Mouse (Mus musculus) stomach, embryonic 14.5 days (tissue): ENCODE results near the gene Inca1. TPM values are rescaled to one million over a fixed set of nuclear protein-coding genes. Genes with fewer than 3 reads are reported as not detected.

Experiments used
- ATAC-seq: fragments of 200-750 bp; cut with Nextera tagmentation; 2 replicates; pipeline ENCODE4 v1.8.0; 2017; ENCODE audit warnings: low read depth, moderate TSS enrichment; ENCODE audit not compliant: insufficient number of reproducible peaks, insufficient read depth, low FRiP score
- H3K27ac ChIP-seq: fragments of 300-500 bp; sonication (generic); 2 replicates; pipeline ENCODE4 v1.5.1; 2014; ENCODE audit warnings: mild to moderate bottlenecking, low read length, moderate library complexity, mixed read lengths
- H3K27me3 ChIP-seq: fragments of 300-500 bp; sonication (generic); 2 replicates; pipeline ENCODE4 v1.6.1; 2014; ENCODE audit warnings: low read length, control low read depth, mixed read lengths; ENCODE audit not compliant: control insufficient read depth, insufficient read depth
- H3K36me3 ChIP-seq: fragments of 300-500 bp; sonication (generic); 2 replicates; pipeline ENCODE4 v1.6.1; 2014; ENCODE audit warnings: mild to moderate bottlenecking, control low read depth, low read length, moderate library complexity, mixed read lengths; ENCODE audit not compliant: control insufficient read depth, insufficient read depth
- H3K4me1 ChIP-seq: fragments of 300-500 bp; sonication (generic); 2 replicates; pipeline ENCODE4 v1.6.1; 2014; ENCODE audit warnings: low read length, control low read depth, mixed read lengths; ENCODE audit not compliant: control insufficient read depth, insufficient read depth
- H3K4me2 ChIP-seq: fragments of 300-500 bp; sonication (generic); replicated peaks from 2 replicates; pipeline ENCODE4 v1.6.1; 2014; ENCODE audit warnings: low read depth, low read length, control low read depth
- H3K4me3 ChIP-seq: fragments of 300-500 bp; sonication (generic); 2 replicates; pipeline ENCODE4 v1.5.1; 2014; ENCODE audit warnings: low read depth, low read length, control low read depth
- H3K9ac ChIP-seq: fragments of 300-500 bp; sonication (generic); replicated peaks from 2 replicates; pipeline ENCODE4 v1.6.1; 2014; ENCODE audit warnings: low read depth, mild to moderate bottlenecking, control low read depth, low read length, moderate library complexity, mixed read lengths
- H3K9me3 ChIP-seq: fragments of 300-500 bp; sonication (generic); 2 replicates; pipeline ENCODE4 v1.6.1; 2016; ENCODE audit warnings: low read depth, low read length, control low read depth; ENCODE audit not compliant: control insufficient read depth
- WGBS: fragments of 180-500 bp; shearing (Covaris S2); extraction: QIAGEN DNeasy Blood & Tissue Kit; methylation state at CpG from one replicate; pipeline ENCODE4 v1.1.7; 2014; 5-methylcytosine and 5-hydroxymethylcytosine counted together
- polyA plus RNA-seq: library from polyadenylated mRNA; unstranded; fragments of >200 nt; fragmentation: Nextera tagmentation; extraction: Ambion mirVana; gene quantifications from 2 replicates; pipeline ENCODE4 v1.2.1, GENCODE M21; 2014

Inca1 gene
- polyA plus RNA-seq, 1 experiment from 2014 or later: 1.0 TPM

DNA sequence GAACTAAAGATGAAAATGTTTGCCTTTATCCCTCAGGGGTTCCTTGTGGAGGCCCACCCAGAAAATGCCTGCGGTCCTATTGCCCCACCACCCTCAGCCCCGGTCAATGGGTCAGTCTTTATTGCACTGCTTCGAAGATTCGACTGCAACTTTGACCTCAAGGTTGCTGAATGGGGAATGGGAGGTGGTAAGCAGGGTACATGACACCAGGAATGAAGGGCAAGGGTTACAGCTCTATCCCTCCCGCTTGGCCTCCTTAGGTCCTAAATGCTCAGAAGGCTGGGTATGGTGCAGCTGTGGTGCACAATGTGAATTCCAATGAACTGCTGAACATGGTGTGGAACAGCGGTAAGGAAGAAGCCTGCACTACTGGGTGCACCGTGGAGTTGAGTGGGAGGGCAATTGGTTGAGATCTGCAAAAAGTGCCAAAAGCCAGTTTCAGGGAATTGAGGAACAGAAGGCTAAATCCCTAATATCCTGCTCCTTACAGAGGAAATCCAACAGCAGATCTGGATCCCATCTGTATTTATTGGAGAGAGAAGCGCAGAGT lies 50.7 kb downstream of the Inca1 start:
- H3K27me3 ChIP-seq: no peaks in the 10 kb centered on the region
- no peak overlapping the region; the same call in 1 of the 2 replicates for H3K4me3 ChIP-seq
- H3K4me2 ChIP-seq: no peak overlapping the region
- peaks cover 38% of the 10 kb centered on the region for H3K4me1 ChIP-seq
- H3K9me3 ChIP-seq: no peaks in the 10 kb centered on the region
- 83% methylated on average over 8 of the region's 8 CpGs for whole genome bisulfite sequencing
- H3K27ac ChIP-seq: peak overlapping the region; percentile 45; the same call in 1 of the 2 replicates
- no peak for ATAC-seq
- H3K9ac ChIP-seq: no peak overlapping the region
- peaks cover 51% of the 10 kb centered on the region for H3K36me3 ChIP-seq

DNA sequence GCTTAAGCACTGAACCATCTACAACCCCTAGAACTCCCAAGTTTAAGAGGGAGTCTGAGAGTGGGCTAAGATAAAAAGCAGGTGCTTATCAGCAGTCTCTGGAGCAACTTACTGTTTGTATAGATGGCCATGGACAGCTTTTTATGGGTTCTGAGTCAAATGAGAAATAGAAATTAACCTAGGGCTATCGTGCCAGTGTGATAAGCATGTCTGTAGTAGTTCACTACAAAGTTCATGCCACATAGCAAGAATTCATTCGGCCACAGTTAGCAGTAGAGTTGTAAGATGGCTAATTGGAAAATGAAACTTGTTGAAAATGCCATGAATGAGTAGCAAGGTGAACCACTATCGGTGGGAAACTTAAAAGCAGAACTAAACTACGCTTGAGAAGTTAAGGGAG lies 51.4 kb downstream of the Inca1 start:
- peaks cover 38% of the 10 kb centered on the region for H3K4me1 ChIP-seq
- 81% methylated on average over 4 of the region's 4 CpGs for WGBS
- ATAC-seq: no peak

DNA sequence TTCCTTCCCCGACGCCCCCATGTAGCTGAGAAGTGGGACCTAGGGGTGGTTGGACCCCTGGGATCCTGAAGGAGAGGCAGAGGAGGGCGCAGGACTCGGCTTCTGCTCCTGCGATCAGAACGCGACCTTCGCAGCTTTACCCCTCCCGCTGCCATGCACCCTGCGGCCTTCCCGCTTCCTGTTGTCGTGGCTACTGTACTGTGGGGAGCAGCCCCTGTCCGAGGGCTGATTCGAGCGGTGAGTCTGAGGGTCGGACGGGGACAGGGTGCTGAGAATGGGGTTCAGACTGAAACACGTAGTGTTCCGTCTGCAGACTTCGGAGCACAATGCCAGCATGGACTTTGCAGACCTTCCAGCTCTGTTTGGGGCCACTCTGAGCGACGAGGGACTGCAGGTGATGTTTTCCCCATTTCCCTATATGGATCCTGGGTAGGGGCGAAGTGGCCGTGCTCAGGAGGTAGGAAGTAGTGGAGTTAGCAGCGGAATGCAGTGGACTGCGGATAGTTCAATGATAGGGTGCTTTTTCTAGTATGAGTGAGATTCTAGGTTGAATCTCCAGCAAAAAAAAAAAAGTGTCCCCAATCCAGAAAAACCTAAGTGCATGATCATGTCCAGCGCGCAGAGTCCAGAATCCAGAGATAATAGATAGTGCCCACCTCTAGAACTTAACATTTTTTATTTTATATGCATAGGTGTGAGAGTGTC lies 52.1 kb downstream of the Inca1 start:
- peak overlapping the region; percentile 90 for H3K4me2 ChIP-seq
- ATAC-seq: no peak
- WGBS: 2% methylated on average over 28 of the region's 28 CpGs
- H3K4me3 ChIP-seq: peak overlapping the region; percentile 72
- H3K9me3 ChIP-seq: no peaks in the 10 kb centered on the region
- no peaks in the 10 kb centered on the region for H3K27me3 ChIP-seq
- peaks cover 56% of the 10 kb centered on the region for H3K36me3 ChIP-seq
- peak overlapping the region; percentile 59 for H3K9ac ChIP-seq
- H3K4me1 ChIP-seq: peaks cover 36% of the 10 kb centered on the region
- H3K27ac ChIP-seq: peak overlapping the region; percentile 92

More for the DNA sequence above, 51.4 kb downstream of the Inca1 start:
- peak overlapping the region; percentile 72 for H3K4me3 ChIP-seq
- no peak overlapping the region for H3K27ac ChIP-seq
- H3K9ac ChIP-seq: peak overlapping the region; percentile 59; the same call in 1 of the 2 replicates
- no peaks in the 10 kb centered on the region for H3K9me3 ChIP-seq
- H3K27me3 ChIP-seq: no peaks in the 10 kb centered on the region
- peaks cover 53% of the 10 kb centered on the region for H3K36me3 ChIP-seq
- peak overlapping the region; percentile 90 for H3K4me2 ChIP-seq

DNA sequence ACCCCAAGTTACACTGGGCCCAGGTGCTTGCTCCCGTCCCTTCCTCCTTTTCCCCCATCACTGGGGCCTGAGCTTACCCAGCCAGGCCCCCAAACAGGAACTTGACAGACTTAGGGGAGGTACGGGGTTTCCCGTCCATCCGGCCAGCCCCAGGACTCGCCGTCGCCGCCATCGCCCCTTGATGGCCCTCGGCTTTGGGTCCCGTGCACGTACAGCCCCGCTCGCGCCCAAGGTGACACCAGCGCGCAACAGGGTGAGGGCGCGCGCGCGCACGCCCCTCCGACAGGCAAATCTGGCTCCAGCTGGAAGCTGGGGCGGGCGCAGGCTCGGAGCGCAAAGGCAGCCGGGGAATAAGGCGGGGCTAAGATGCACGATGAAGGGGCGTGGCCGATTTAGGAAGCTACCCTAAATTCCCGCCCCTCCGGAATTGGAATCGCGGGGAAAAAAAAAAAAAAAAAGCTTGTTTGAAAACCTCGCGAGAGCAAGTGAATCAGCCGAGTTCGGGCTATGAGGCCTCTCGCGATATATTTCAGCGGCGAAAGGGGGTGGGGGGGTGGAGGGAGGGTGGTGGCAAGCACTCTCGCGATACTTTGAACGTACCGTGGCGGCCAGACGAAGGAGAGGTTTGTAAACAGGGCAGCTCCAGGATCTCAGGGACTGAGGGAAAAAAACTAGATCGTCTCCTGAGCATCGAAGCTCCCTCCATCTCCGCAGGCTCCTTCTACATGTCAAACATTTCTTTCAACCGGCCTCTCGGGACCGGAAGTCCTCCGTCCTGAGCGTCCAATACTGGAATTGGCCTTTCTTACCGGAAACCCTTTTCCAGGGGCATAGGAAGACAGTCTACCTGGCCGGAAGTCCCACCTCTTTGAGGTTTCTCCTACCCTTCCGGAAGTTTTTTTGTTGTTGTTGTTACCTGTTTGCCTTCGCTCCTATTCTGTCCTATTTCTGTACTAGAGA lies 53.0 kb downstream of the Inca1 start, which contains the start of the genes Rnf167 and Slc25a11:
TSS of gene Rnf167 (plus strand) at position 545 of the 960 bp plus-strand sequence.
TSS of gene Slc25a11 (minus strand) at position 789 of the 960 bp plus-strand sequence.
- peak within 1 kb of the TSS; percentile 92 for H3K27ac ChIP-seq
- peak; percentile 89 for ATAC-seq
- under 1% methylated on average over 63 of the region's 63 CpGs for WGBS
- no peaks in the 10 kb centered on the region for H3K9me3 ChIP-seq
- H3K4me2 ChIP-seq: peak within 1 kb of the TSS; percentile 90
- peak within 1 kb of the TSS; percentile 72 for H3K4me3 ChIP-seq
- peaks cover 27% of the 10 kb centered on the region for H3K4me1 ChIP-seq
- no peaks in the 10 kb centered on the region for H3K27me3 ChIP-seq
- H3K36me3 ChIP-seq: peaks cover 51% of the 10 kb centered on the region
- H3K9ac ChIP-seq: peak within 1 kb of the TSS; percentile 66

DNA sequence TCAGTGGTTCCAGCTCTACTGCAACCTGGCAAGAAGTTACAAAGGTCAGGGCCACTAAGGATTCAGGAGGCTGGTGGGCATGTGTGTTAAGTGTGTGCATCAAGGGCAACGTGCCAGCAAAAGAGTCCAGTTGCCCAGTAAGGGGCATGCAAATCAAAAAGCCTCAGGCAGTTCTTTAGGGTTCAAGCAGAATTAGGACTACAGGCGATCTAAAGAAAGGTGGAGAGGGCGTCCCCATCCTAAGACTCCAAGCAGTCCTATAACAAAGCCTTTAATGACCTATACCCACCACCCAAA lies 53.7 kb downstream of the Inca1 start:
- peaks cover 23% of the 10 kb centered on the region for H3K4me1 ChIP-seq
- ATAC-seq: no peak
- peak overlapping the region; percentile 75 for H3K4me2 ChIP-seq
- peak overlapping the region; percentile 72 for H3K4me3 ChIP-seq
- H3K36me3 ChIP-seq: peaks cover 44% of the 10 kb centered on the region
- H3K27ac ChIP-seq: peak overlapping the region; percentile 73
- no peaks in the 10 kb centered on the region for H3K9me3 ChIP-seq
- H3K9ac ChIP-seq: peak overlapping the region; percentile 66
- 16% methylated on average over 3 of the region's 3 CpGs for WGBS
- H3K27me3 ChIP-seq: no peaks in the 10 kb centered on the region

- peak overlapping the region; percentile 73; the same call in 1 of the 2 replicates for H3K27ac ChIP-seq
- no peak for ATAC-seq
Measured at GRCm38 (mm10) chr11:70645461-70646258, 54.3 kb downstream of the Inca1 start.

GRCm38 (mm10) chr11:70644564-70645103 lies 55.3 kb downstream of the Inca1 start:
- Histone ChIP-seq H3K9ac (no peak overlapping the region), H3K27me3 (no peaks in the 10 kb centered on the region), H3K4me3 (no peak overlapping the region), H3K4me2 (no peak overlapping the region), H3K27ac (no peak overlapping the region), H3K4me1 (peaks cover 16% of the 10 kb centered on the region), H3K9me3 (no peaks in the 10 kb centered on the region), H3K36me3 (peaks cover 28% of the 10 kb centered on the region)
- no peak for ATAC-seq
- WGBS: 92% methylated on average over 8 of the region's 8 CpGs

More at GRCm38 (mm10) chr11:70645461-70646258, 54.3 kb downstream of the Inca1 start:
- peaks cover 17% of the 10 kb centered on the region for H3K4me1 ChIP-seq
- H3K9me3 ChIP-seq: no peaks in the 10 kb centered on the region
- H3K4me3 ChIP-seq: peak overlapping the region; percentile 72
- 89% methylated on average over 12 of the region's 12 CpGs for WGBS
- H3K27me3 ChIP-seq: no peaks in the 10 kb centered on the region
- peak overlapping the region; percentile 66 for H3K9ac ChIP-seq
- peak overlapping the region; percentile 75 for H3K4me2 ChIP-seq
- H3K36me3 ChIP-seq: peaks cover 39% of the 10 kb centered on the region
